Mouse (Mus musculus) right cerebral cortex, postnatal 14 days (tissue): Measurements from ENCODE around the gene Tex19.1.

Experiments
- DNase-seq: peaks from one replicate; pipeline ENCODE4 v3.0.0; 2022

Tex19.1 gene

GRCm38 (mm10) chr11:121148193-121148592, 2.2 kb downstream of the Tex19.1 start:
- DNase-seq: no peak

DNA sequence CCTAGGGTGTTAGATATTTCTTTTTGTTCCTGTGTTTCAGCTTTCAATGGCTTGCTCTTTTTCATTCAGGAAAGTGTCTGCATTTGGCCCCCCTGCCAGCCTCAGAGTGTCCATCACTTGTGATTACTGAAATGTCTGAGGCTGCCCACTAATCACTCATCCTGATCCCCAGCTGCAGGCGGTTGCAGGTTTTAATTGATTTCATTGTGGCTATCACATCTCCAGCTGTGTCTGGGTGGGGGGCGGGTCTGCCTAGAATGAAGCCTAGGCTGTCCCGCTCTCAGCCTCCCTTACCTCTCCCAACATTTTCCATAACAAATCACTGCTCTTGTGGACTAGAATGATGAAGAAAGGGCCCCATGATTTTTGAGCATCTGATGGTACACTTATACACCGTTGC, 8.3 kb downstream of the Tex19.1 start:
- no peak for DNase-seq

GRCm38 (mm10) chr11:121156411-121156891, 10.5 kb downstream of the Tex19.1 start:
- peak; percentile 20 for DNase-seq

DNA sequence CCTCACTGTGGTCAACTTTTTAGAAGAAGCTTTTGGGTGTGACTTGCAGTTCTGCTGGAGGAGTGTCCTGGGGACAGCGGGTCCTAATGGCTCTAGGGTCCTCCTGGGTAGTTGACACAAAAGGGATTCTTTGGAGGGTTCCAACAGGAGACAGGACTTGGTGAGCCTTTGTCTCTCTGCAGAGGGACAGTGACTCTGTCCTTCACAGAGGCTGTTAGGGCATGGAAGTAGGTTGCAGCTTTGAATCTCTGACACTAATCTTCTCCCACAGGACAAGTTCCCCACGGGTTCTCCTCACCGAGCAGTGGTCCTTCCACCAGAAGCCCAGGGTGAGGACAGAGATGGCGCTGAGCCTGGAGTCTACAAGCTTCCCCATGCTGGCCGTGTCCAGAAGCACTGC, 14.0 kb downstream of the Tex19.1 start, which contains the start of gene Uts2r:
Gene Uts2r (plus strand): TSS at position 301 of the 400 bp plus-strand sequence.
- DNase-seq: no peak

- DNase-seq: no peak
Observed at GRCm38 (mm10) chr11:121160636-121161346, 14.8 kb downstream of the Tex19.1 start.

GRCm38 (mm10) chr11:121163751-121164150, 17.8 kb downstream of the Tex19.1 start:
- no peak for DNase-seq

DNA sequence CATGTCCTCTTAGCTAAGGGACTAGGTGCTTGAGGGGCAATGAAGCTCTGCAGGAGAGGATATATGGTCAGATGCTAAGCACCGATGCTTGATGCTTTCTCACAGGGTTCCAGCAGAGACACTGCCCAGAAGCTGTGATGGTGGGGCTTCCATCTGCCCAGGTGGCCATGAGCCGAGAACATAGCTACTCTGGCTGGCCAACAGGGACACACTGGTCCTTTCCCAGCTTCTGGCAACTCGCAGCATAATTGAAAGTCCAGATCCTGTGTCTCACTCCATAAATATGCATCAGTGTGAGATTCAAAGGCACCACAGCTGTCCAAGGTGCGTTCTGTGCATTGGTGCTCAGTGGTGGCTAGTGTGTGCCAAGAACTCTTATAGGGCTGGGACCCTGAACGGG, 27.3 kb downstream of the Tex19.1 start:
- DNase-seq: no peak

DNA sequence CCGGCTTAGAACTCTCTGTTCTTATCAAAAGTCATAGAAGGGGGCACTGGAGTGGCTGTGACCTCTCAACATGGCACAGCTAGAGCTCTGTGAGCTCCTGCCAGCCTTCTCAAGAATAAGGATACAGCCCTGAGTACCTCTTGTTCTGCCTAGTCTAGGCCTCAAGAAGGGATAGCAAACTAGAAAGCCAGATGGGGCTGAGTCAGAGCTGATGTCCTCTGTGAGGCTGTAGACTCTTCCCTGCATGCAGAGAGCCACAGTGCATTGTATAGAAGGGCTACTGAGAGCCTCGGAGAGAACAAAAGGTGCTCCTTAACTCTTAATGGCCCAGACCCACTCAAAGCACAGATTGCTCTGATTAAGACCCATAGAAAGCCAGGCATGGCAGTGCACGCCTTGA, 28.3 kb downstream of the Tex19.1 start:
- no peak for DNase-seq

DNA sequence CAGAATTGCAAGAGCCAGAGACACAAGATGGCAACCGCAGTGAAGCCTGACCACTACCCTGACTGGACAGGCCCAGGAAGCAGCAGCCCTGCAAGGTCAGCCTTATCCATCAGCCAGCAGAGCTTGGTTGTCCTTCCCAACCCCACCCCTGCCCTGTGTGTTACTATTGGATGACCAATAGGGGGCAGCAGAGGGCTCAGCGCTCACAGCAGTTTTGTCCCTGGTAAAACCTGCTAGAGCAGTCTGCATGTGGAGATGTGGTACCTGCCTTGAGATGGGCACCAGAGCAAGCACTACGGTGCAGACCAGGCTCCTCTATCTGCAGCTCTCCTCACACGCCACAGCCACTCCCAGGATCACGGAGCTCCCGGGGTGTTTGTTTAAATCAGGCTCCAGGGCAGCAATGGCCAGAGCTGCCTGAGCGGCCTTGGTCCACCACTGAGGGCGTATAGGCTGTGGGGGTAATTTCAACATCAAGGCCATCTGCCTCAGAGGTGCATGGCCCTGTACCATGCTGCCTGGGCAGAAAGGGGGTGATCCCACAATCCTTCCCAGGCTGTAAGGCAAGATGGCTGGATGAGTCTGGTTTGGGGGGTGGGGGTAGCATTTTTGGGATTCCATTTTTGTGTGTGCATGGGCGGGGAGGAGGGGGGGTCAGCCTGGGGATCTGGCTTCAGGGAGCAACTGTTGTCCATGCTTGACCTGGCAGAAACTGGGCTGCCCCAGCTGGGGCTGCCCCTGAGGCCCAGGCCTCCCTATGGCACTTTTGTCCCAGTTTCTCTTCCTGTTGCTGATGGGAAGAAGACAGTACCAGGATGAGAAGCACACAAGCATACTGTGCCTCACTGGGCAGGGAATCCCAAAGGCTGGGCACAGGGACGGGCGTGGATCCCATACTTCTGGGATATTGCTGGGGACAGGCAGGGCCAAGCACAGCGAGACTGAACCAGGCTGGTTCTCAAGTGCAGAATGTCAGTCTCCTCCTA, 30.6 kb downstream of the Tex19.1 start:
- peak; percentile 27 for DNase-seq

GRCm38 (mm10) chr11:121189681-121190080, 43.7 kb downstream of the Tex19.1 start:
- DNase-seq: no peak

GRCm38 (mm10) chr11:121192742-121193141, 46.8 kb downstream of the Tex19.1 start:
- DNase-seq: no peak

- no peak for DNase-seq
Observed at GRCm38 (mm10) chr11:121193415-121193814, 47.5 kb downstream of the Tex19.1 start.
